Mouse (Mus musculus) forebrain, postnatal 0 days (tissue): ENCODE results near the gene Dmtf1. TPM values are rescaled to one million over a fixed set of nuclear protein-coding genes. Genes with fewer than 3 reads are reported as not detected.

ENCODE experiments used
- ATAC-seq: fragments of 200-750 bp; cut with Nextera tagmentation; 2 replicates; pipeline ENCODE4 v1.8.0; 2017; ENCODE audit warnings: mild to moderate bottlenecking, moderate library complexity
- DNase-seq: peaks from one replicate; pipeline ENCODE4 v3.0.0-alpha.2; 2015
- H3K27ac ChIP-seq: fragments of 300-500 bp; sonication (generic); 2 replicates; pipeline ENCODE4 v1.5.1; 2014; ENCODE audit warnings: low read depth, mild to moderate bottlenecking, antibody characterized with exemption, low read length, moderate library complexity, mixed read lengths
- H3K27me3 ChIP-seq: fragments of 300-500 bp; sonication (generic); 2 replicates; pipeline ENCODE4 v1.6.1; 2014; ENCODE audit warnings: mild to moderate bottlenecking, low read length, mixed read lengths; ENCODE audit not compliant: insufficient read depth
- H3K36me3 ChIP-seq: fragments of 300-500 bp; sonication (generic); 2 replicates; pipeline ENCODE4 v1.6.1; 2014; ENCODE audit warnings: mild to moderate bottlenecking, moderate library complexity; ENCODE audit not compliant: insufficient read depth
- H3K4me1 ChIP-seq: fragments of 300-500 bp; sonication (generic); 2 replicates; pipeline ENCODE4 v1.6.1; 2014; ENCODE audit warnings: antibody characterized with exemption; ENCODE audit not compliant: insufficient read depth
- H3K4me2 ChIP-seq: fragments of 300-500 bp; sonication (generic); 2 replicates; pipeline ENCODE4 v1.6.1; 2014; ENCODE audit warnings: low read depth, mild to moderate bottlenecking, moderate library complexity
- H3K4me3 ChIP-seq: fragments of 300-500 bp; sonication (generic); 2 replicates; pipeline ENCODE4 v1.5.1; 2014; ENCODE audit warnings: low read depth, low read length, mixed read lengths
- H3K9ac ChIP-seq: fragments of 300-500 bp; sonication (generic); 2 replicates; pipeline ENCODE4 v1.6.1; 2014; ENCODE audit warnings: mild to moderate bottlenecking
- H3K9me3 ChIP-seq: fragments of 300-500 bp; sonication (generic); 2 replicates; pipeline ENCODE4 v1.6.1; 2016; ENCODE audit warnings: low read length
- CTCF ChIP-seq: sonication (generic); IDR thresholded peaks from 2 replicates; pipeline ENCODE4 v1.5.1; 2016; ENCODE audit warnings: antibody characterized with exemption, control low read depth, low read depth
- WGBS: fragments of 180-500 bp; shearing (Covaris S2); extraction: QIAGEN DNeasy Blood & Tissue Kit; methylation state at CpG from one replicate; pipeline ENCODE4 v1.1.7; 2014; 5-methylcytosine and 5-hydroxymethylcytosine counted together
- polyA plus RNA-seq: library from polyadenylated mRNA; unstranded; fragments of >200 nt; fragmentation: Nextera tagmentation; extraction: Ambion mirVana; gene quantifications from 2 replicates; pipeline ENCODE4 v1.2.1, GENCODE M21; 2015
- total RNA-seq: library from RNA; depleted of rRNA; stranded (reverse); fragments of >200 nt; gene quantifications from 2 replicates; pipeline ENCODE4 v1.2.3, GENCODE M21; 2014

The Dmtf1 gene
- total and polyA plus RNA-seq, 2 experiments from 2014 or later = 31.0 to 66.9 TPM

- Histone ChIP-seq H3K9me3 (peaks cover 5% of the 10 kb centered on the region; the same call in 1 of the 2 replicates), H3K27ac (peak overlapping the region; percentile 35; the same call in 1 of the 2 replicates), H3K4me2 (peak overlapping the region; percentile 78), H3K4me3 (peak overlapping the region; percentile 88), H3K27me3 (no peaks in the 10 kb centered on the region), H3K9ac (peak overlapping the region; percentile 59), H3K36me3 (no peaks in the 10 kb centered on the region), H3K4me1 (no peaks in the 10 kb centered on the region)
- peak; percentile 72 for ATAC-seq
- peak; percentile 26 for DNase-seq
- under 1% methylated on average over 72 of the region's 83 CpGs for WGBS
- no peak for TF ChIP-seq CTCF
These were observed 60.5 kb downstream of the Dmtf1 start for GRCm38 (mm10) chr5:9100849-9101801.

- Histone ChIP-seq H3K36me3 (no peaks in the 10 kb centered on the region), H3K27me3 (no peaks in the 10 kb centered on the region), H3K4me1 (no peaks in the 10 kb centered on the region), H3K9me3 (peaks cover 6% of the 10 kb centered on the region; the same call in 1 of the 2 replicates), H3K9ac (peak within 1 kb of the TSS; percentile 59), H3K4me3 (peak within 1 kb of the TSS; percentile 88), H3K4me2 (peak within 1 kb of the TSS; percentile 78), H3K27ac (peak within 1 kb of the TSS; percentile 35; the same call in 1 of the 2 replicates)
- no peak for TF ChIP-seq CTCF
- ATAC-seq (peak; percentile 98), DNase-seq (peak; percentile 83)
- 1% methylated on average over 58 of the region's 59 CpGs for WGBS
These were observed 61.2 kb downstream of the Dmtf1 start, which contains the start of gene Tmem243 for GRCm38 (mm10) chr5:9100207-9100848. Gene Tmem243 (plus strand): TSS chr5:9100668.

- H3K27ac ChIP-seq = no peak overlapping the region
- 83% methylated on average over 4 of the region's 4 CpGs for WGBS
- no peak overlapping the region for H3K4me2 ChIP-seq
- no peaks in the 10 kb centered on the region for H3K36me3 ChIP-seq
- peaks cover 6% of the 10 kb centered on the region; the same call in 1 of the 2 replicates for H3K9me3 ChIP-seq
- no peaks in the 10 kb centered on the region for H3K4me1 ChIP-seq
- no peak overlapping the region for H3K9ac ChIP-seq
- no peak for TF ChIP-seq CTCF
- no peak for ATAC-seq
- DNase-seq = no peak
- H3K27me3 ChIP-seq = no peaks in the 10 kb centered on the region
- no peak overlapping the region for H3K4me3 ChIP-seq
These were observed 68.1 kb downstream of the Dmtf1 start for GRCm38 (mm10) chr5:9093490-9093889.

GRCm38 (mm10) chr5:9092716-9093115 lies 68.9 kb downstream of the Dmtf1 start:
- H3K4me1 ChIP-seq = no peaks in the 10 kb centered on the region
- DNase-seq (no peak), ATAC-seq (no peak)
- H3K4me3 ChIP-seq = no peak overlapping the region
- H3K4me2 ChIP-seq = no peak overlapping the region
- no peak overlapping the region for H3K27ac ChIP-seq
- no peaks in the 10 kb centered on the region for H3K36me3 ChIP-seq
- no peak overlapping the region for H3K9ac ChIP-seq
- TF ChIP-seq CTCF = no peak
- H3K9me3 ChIP-seq = peaks cover 6% of the 10 kb centered on the region; the same call in 1 of the 2 replicates
- no peaks in the 10 kb centered on the region for H3K27me3 ChIP-seq
- WGBS = 95% methylated on average over 1 of the region's 1 CpGs

GRCm38 (mm10) chr5:9090493-9091106 lies 71.0 kb downstream of the Dmtf1 start:
- no peaks in the 10 kb centered on the region for H3K36me3 ChIP-seq
- H3K4me1 ChIP-seq = no peaks in the 10 kb centered on the region
- no peaks in the 10 kb centered on the region for H3K27me3 ChIP-seq
- DNase-seq (no peak), ATAC-seq (no peak)
- H3K9ac ChIP-seq = no peak overlapping the region
- no peak overlapping the region for H3K4me2 ChIP-seq
- WGBS = 84% methylated on average over 6 of the region's 6 CpGs
- TF ChIP-seq CTCF = no peak
- H3K9me3 ChIP-seq = no peaks in the 10 kb centered on the region
- no peak overlapping the region for H3K4me3 ChIP-seq
- H3K27ac ChIP-seq = no peak overlapping the region

GRCm38 (mm10) chr5:9086924-9087719 lies 74.5 kb downstream of the Dmtf1 start:
- H3K27me3 ChIP-seq = no peaks in the 10 kb centered on the region
- no peak for TF ChIP-seq CTCF
- no peaks in the 10 kb centered on the region for H3K4me1 ChIP-seq
- ATAC-seq (no peak), DNase-seq (no peak)
- no peak overlapping the region for H3K9ac ChIP-seq
- no peaks in the 10 kb centered on the region for H3K9me3 ChIP-seq
- no peaks in the 10 kb centered on the region for H3K36me3 ChIP-seq
- H3K4me2 ChIP-seq = no peak overlapping the region
- 83% methylated on average over 3 of the region's 3 CpGs for WGBS
- H3K4me3 ChIP-seq = no peak overlapping the region
- no peak overlapping the region for H3K27ac ChIP-seq
